Mouse (Mus musculus) heart, embryonic 16.5 days (tissue): ENCODE results near the gene 4921524J17Rik. TPM values are rescaled to one million over a fixed set of nuclear protein-coding genes. Genes with fewer than 3 reads are reported as not detected.

Experiments used
- ATAC-seq: fragments of 200-750 bp; cut with Nextera tagmentation; replicated peaks from 2 replicates; pipeline ENCODE4 v1.8.0; 2017; ENCODE audit warnings: moderate number of reproducible peaks; ENCODE audit not compliant: insufficient read depth, low FRiP score; ENCODE audit errors: extremely low read depth
- H3K27ac ChIP-seq: fragments of 300-500 bp; sonication (generic); 2 replicates; pipeline ENCODE4 v1.5.1; 2014; ENCODE audit warnings: mild to moderate bottlenecking, low read length, control low read depth, moderate library complexity
- H3K27me3 ChIP-seq: fragments of 300-500 bp; sonication (generic); 2 replicates; pipeline ENCODE4 v1.6.1; 2014; ENCODE audit warnings: low read length, mixed read lengths; ENCODE audit not compliant: control insufficient read depth, insufficient read depth
- H3K36me3 ChIP-seq: fragments of 300-500 bp; sonication (generic); 2 replicates; pipeline ENCODE4 v1.6.1; 2014; ENCODE audit not compliant: control insufficient read depth, insufficient read depth
- H3K4me1 ChIP-seq: fragments of 300-500 bp; sonication (generic); 2 replicates; pipeline ENCODE4 v1.6.1; 2014; ENCODE audit warnings: low read length, mixed read lengths; ENCODE audit not compliant: control insufficient read depth, insufficient read depth
- H3K4me2 ChIP-seq: fragments of 300-500 bp; sonication (generic); 2 replicates; pipeline ENCODE4 v1.6.1; 2014; ENCODE audit warnings: low read depth, mild to moderate bottlenecking, control low read depth, low read length
- H3K4me3 ChIP-seq: fragments of 300-500 bp; sonication (generic); 2 replicates; pipeline ENCODE4 v1.5.1; 2014; ENCODE audit warnings: mild to moderate bottlenecking, control low read depth, low read length
- H3K9ac ChIP-seq: fragments of 300-500 bp; sonication (generic); 2 replicates; pipeline ENCODE4 v1.6.1; 2014; ENCODE audit warnings: low read length, control low read depth
- H3K9me3 ChIP-seq: fragments of 300-500 bp; sonication (generic); replicated peaks from 2 replicates; pipeline ENCODE4 v1.6.1; 2016; ENCODE audit warnings: low read length; ENCODE audit not compliant: control insufficient read depth
- WGBS: fragments of 180-500 bp; shearing (Covaris S2); extraction: QIAGEN DNeasy Blood & Tissue Kit; methylation state at CpG from one replicate; pipeline ENCODE4 v1.1.7; 2014; 5-methylcytosine and 5-hydroxymethylcytosine counted together
- polyA plus RNA-seq: library from polyadenylated mRNA; unstranded; fragments of >200 nt; fragmentation: Nextera tagmentation; extraction: Ambion mirVana; gene quantifications from 2 replicates; pipeline ENCODE4 v1.2.1, GENCODE M21; 2015

The 4921524J17Rik gene
- polyA plus RNA-seq, 1 experiment from 2014 or later, result 70.0 TPM

DNA sequence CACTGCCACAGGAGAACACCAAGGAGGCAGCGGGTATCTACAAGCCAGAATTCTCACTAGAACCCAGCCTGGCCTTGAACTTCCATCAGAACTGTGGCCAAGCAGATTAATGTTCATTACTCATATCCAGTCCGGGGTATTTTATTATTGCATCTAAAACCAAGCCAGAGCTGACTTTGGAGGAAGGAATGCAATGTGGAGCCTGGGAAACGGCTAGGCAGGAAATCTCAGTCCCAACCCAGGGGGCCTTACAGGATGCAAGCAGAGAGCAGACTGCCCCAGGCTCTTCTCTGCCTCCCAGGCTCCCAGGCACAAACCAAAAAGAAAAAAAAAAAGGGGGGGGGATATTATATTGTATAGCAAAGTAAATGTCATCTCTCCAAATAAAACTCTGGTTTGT, 1.8 kb downstream of the 4921524J17Rik start:
- 9% methylated on average over 3 of the region's 3 CpGs for whole genome bisulfite sequencing
- Histone ChIP-seq H3K27me3 (no peaks in the 10 kb centered on the region), H3K4me3 (peak overlapping the region; percentile 82), H3K4me2 (peak overlapping the region; percentile 88), H3K9me3 (no peaks in the 10 kb centered on the region), H3K9ac (peak overlapping the region; percentile 98), H3K4me1 (peaks cover 38% of the 10 kb centered on the region), H3K36me3 (no peaks in the 10 kb centered on the region), H3K27ac (peak overlapping the region; percentile 71)
- no peak for ATAC-seq

DNA sequence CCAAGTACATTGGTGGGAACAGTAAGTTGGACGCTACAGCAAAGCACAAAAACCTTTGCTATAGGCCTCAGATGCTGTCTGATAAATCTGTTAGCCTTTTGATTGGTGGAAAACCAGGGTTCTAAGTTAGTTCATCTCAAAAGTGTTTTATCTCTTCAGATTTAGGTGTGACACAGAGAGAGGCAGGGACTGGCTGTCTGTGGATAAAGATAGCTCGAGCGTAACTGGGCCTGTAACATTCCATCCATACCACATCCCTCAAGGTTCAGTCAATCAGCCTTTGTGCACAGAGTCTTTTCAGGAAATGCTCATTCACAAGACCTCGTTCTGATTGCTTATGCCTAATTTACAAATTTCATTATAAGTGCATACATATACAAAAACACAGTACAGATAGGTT, 3.4 kb downstream of the 4921524J17Rik start:
- peak overlapping the region; percentile 26 for H3K4me3 ChIP-seq
- 9% methylated on average over 4 of the region's 4 CpGs for WGBS
- no peaks in the 10 kb centered on the region for H3K9me3 ChIP-seq
- H3K27me3 ChIP-seq, result no peaks in the 10 kb centered on the region
- ATAC-seq, result 0 out of 2 replicates have a peak, but pooled peaks have one; percentile 26
- H3K36me3 ChIP-seq, result peaks cover 2% of the 10 kb centered on the region; the same call in 1 of the 2 replicates
- peak overlapping the region; percentile 63; the same call in 1 of the 2 replicates for H3K9ac ChIP-seq
- peak overlapping the region; percentile 49 for H3K4me2 ChIP-seq
- H3K27ac ChIP-seq, result peak overlapping the region; percentile 93
- H3K4me1 ChIP-seq, result peaks cover 46% of the 10 kb centered on the region

DNA sequence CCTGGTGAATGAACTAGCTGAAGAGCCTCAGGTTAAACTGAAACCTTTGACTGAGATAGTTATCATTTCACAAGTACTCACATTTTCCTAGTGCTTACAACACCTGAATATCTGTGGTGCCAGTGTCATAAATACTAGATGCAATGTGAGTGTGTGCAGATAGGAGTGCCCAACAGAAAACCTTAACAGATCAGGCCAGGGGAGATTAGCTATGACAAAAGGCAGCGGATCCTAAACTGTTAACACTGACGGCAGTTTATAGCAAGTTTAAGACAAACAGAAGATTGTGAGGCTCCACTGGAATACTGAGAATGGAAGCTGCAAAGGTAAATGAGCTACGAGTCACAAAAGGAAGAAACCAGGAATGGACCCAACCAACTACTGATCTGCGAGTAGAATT, 5.6 kb downstream of the 4921524J17Rik start:
- H3K4me1 ChIP-seq, result peaks cover 48% of the 10 kb centered on the region
- no peaks in the 10 kb centered on the region for H3K27me3 ChIP-seq
- H3K4me3 ChIP-seq, result no peak overlapping the region
- H3K36me3 ChIP-seq, result peaks cover 2% of the 10 kb centered on the region; the same call in 1 of the 2 replicates
- ATAC-seq, result no peak
- no peaks in the 10 kb centered on the region for H3K9me3 ChIP-seq
- H3K4me2 ChIP-seq, result peak overlapping the region; percentile 24
- H3K27ac ChIP-seq, result no peak overlapping the region
- 52% methylated on average over 4 of the region's 4 CpGs for WGBS
- peak overlapping the region; percentile 21; the same call in 1 of the 2 replicates for H3K9ac ChIP-seq

DNA sequence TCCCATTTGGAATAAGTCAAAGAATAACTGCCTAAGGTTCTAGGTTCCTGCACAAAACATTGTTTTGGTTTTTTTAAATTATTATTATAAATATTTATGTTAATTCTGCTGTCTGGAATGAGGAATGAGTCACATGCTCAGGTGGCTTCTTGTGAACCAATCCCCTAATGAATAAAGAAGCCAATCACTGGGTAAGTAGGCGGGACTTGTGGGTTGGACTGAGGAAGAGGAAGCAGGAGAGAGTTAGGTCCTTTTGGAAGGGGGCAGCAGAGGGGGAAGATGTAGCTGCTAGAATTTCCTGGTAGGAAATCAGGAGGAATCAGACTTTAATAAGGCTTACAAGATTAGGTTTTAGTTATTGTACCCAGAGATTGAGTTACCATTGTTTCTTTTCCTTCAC, 11.3 kb downstream of the 4921524J17Rik start:
- H3K9ac ChIP-seq, result no peak overlapping the region
- ATAC-seq, result no peak
- no peaks in the 10 kb centered on the region for H3K9me3 ChIP-seq
- peaks cover 24% of the 10 kb centered on the region for H3K4me1 ChIP-seq
- H3K4me3 ChIP-seq, result no peak overlapping the region
- no peak overlapping the region for H3K27ac ChIP-seq
- no peaks in the 10 kb centered on the region for H3K27me3 ChIP-seq
- peaks cover 4% of the 10 kb centered on the region; the same call in 1 of the 2 replicates for H3K36me3 ChIP-seq
- no peak overlapping the region for H3K4me2 ChIP-seq
- 97% methylated on average over 1 of the region's 1 CpGs for WGBS

DNA sequence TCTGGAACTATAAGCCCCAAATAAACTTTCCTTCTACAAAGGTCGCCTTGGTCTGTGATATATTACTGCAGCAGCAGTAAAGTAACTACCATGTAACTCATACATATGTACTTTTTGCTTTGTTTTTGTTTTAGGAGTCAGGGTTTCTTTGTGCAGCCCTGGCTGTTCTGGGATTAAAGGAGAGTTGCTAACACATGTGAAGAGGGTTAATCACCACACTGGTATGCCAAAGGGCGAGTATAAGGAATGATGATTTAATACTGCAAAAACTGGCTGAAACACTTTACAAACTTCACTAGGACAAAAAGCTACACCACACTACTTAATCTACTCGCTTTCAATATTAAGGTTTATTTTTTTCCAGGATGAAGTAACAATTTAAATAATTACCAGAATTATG, 24.1 kb downstream of the 4921524J17Rik start:
- Histone ChIP-seq H3K4me3 (no peak overlapping the region), H3K27me3 (no peaks in the 10 kb centered on the region), H3K9me3 (no peaks in the 10 kb centered on the region), H3K9ac (no peak overlapping the region), H3K4me1 (peaks cover 9% of the 10 kb centered on the region), H3K36me3 (peaks cover 6% of the 10 kb centered on the region; the same call in 1 of the 2 replicates), H3K4me2 (no peak overlapping the region), H3K27ac (0 out of 2 replicates have a peak overlapping the region, but pooled peaks have one; percentile 27)
- no peak for ATAC-seq
- 66% methylated on average over 3 of the region's 3 CpGs for WGBS

DNA sequence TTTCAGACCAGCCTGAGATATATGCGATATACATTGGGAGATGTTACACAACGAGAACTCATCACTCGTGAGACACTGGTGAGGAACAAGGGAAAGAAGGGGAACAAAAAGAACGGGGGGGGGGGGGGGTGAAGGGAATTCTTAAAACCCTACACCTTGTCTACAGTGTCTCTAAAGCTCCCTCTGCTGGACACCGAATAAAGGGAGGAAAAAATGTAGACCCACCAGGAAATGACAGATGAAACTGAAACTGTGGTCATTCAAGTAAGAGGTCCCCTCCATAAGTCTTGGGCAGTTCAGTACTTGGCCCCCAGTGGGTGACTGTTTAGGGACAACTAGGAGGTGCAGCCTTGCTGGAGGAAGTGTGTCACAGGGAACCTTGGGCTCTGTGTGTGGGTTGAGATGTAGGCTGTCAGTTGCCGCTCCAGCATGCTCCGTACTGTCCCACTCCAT, 24.6 kb downstream of the 4921524J17Rik start:
- no peak for ATAC-seq
- 54% methylated on average over 7 of the region's 7 CpGs for WGBS

DNA sequence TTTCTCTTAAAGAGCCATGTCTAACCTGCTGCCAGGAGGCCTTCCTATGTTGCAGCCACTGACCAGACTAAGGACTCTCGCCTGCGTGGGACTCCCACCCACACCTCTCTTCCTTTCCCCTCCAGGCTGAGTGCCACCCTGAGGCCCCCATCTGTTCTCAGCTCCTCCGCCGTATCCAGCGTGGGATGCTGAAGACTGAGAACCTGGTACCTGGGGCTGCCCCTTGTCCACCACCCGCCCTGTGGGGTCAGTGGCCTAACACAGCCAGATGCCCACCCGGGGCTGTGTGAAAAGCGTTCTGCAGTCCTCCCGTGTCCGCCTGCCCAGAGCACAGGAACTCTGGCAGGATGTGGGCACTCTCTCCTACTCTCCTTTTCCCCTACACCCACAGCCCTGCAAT, 26.7 kb downstream of the 4921524J17Rik start:
- Histone ChIP-seq H3K9me3 (no peaks in the 10 kb centered on the region), H3K9ac (no peak overlapping the region), H3K4me2 (no peak overlapping the region), H3K4me1 (peaks cover 8% of the 10 kb centered on the region), H3K27me3 (no peaks in the 10 kb centered on the region), H3K36me3 (peaks cover 2% of the 10 kb centered on the region; the same call in 1 of the 2 replicates), H3K27ac (no peak overlapping the region), H3K4me3 (no peak overlapping the region)
- no peak for ATAC-seq
- WGBS, result 63% methylated on average over 10 of the region's 10 CpGs

More for the DNA sequence above, 24.6 kb downstream of the 4921524J17Rik start:
- Histone ChIP-seq H3K27me3 (no peaks in the 10 kb centered on the region), H3K4me2 (no peak overlapping the region), H3K4me3 (no peak overlapping the region), H3K27ac (no peak overlapping the region), H3K9me3 (no peaks in the 10 kb centered on the region), H3K9ac (no peak overlapping the region), H3K36me3 (peaks cover 6% of the 10 kb centered on the region; the same call in 1 of the 2 replicates), H3K4me1 (peaks cover 8% of the 10 kb centered on the region)

DNA sequence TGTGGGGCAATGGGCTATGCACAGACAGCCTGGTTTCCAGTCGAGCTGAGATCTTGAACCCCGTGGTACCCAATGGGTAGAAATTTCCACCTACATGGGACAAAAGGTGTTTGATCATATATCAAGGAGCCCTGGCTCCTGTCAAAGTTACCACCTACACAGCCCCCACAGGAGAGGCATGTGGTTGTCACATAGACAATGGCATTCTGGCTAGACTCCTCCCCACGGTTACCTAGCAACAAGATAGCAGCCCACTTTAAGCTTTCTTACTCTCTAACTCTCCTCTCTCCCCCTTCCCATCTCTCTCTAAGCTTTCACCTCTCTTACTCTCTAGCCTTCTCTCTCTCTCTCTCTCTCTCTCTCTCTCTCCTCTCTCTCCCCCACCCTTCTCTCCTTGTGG, 27.2 kb downstream of the 4921524J17Rik start:
- H3K9ac ChIP-seq, result no peak overlapping the region
- 0 out of 2 replicates have a peak, but pooled peaks have one; percentile 60 for ATAC-seq
- H3K4me2 ChIP-seq, result no peak overlapping the region
- no peaks in the 10 kb centered on the region for H3K27me3 ChIP-seq
- peaks cover 2% of the 10 kb centered on the region; the same call in 1 of the 2 replicates for H3K36me3 ChIP-seq
- no peak overlapping the region for H3K4me3 ChIP-seq
- no peaks in the 10 kb centered on the region for H3K9me3 ChIP-seq
- H3K4me1 ChIP-seq, result peaks cover 8% of the 10 kb centered on the region
- 31% methylated on average over 3 of the region's 3 CpGs for WGBS
- no peak overlapping the region for H3K27ac ChIP-seq

DNA sequence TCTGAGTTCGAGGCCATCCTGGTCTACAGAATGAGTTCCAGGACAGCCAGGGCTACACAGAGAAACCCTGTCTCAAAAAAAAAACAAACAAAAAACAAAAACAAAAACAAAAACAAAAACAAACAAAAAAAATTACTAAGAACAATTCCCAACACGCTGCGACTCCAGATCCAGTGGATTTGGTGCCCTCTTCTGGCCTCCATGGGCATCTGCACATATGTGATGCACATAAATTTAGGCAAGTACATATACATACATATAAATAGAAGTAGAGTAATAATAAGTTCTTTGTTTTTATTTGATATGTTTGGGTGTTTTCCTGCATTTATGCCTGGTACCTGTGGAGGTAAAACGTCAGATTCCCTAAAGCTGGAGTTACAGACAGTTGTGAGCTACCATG, 34.1 kb downstream of the 4921524J17Rik start:
- Histone ChIP-seq H3K9me3 (no peaks in the 10 kb centered on the region), H3K27ac (no peak overlapping the region), H3K4me1 (peaks cover 13% of the 10 kb centered on the region), H3K36me3 (no peaks in the 10 kb centered on the region), H3K4me2 (no peak overlapping the region), H3K4me3 (no peak overlapping the region), H3K27me3 (no peaks in the 10 kb centered on the region), H3K9ac (no peak overlapping the region)
- ATAC-seq, result no peak
- WGBS, result 84% methylated on average over 4 of the region's 4 CpGs
